Mouse (Mus musculus) lung, adult 2 months (tissue): ENCODE data around the gene Il4. TPM values are rescaled to one million over a fixed set of nuclear protein-coding genes. Genes with fewer than 3 reads are reported as not detected.

ENCODE experiments used
- DNase-seq: peaks from one replicate; pipeline ENCODE4 v3.0.0; 2022
- H3K4me1 ChIP-seq: fragments of 200-500 bp; 2 replicates; pipeline ENCODE4 v1.6.1; 2011; ENCODE audit warnings: low read length; ENCODE audit not compliant: control insufficient read depth, insufficient read depth
- H3K4me3 ChIP-seq: fragments of 200-500 bp; replicated peaks from 2 replicates; pipeline ENCODE3; 2011; ENCODE audit warnings: low read depth, mild to moderate bottlenecking, control low read depth, low read length; ENCODE audit errors: extremely low read depth
- CTCF ChIP-seq: fragments of 200-500 bp; IDR thresholded peaks from 2 replicates; pipeline ENCODE4 v1.5.1; 2011; ENCODE audit warnings: mild to moderate bottlenecking, low read length, control low read depth; ENCODE audit not compliant: insufficient read depth
- POLR2A ChIP-seq: fragments of 200-500 bp; IDR thresholded peaks from 2 replicates; pipeline ENCODE4 v1.6.1; 2011; ENCODE audit warnings: low read depth, mild to moderate bottlenecking, control low read depth, low read length, borderline replicate concordance; ENCODE audit errors: extremely low read depth
- WGBS: fragments of 180-500 bp; shearing (Covaris S2); methylation state at CpG from one replicate; pipeline ENCODE4 v1.1.7; 2018; 5-methylcytosine and 5-hydroxymethylcytosine counted together
- polyA plus RNA-seq: library from polyadenylated mRNA; depleted of rRNA; stranded (reverse); fragments of >200 nt; gene quantifications from 2 replicates; pipeline ENCODE4 v1.2.3, GENCODE M21; 2012

The Il4 gene
- polyA plus RNA-seq, 1 experiment: not detected

GRCm38 (mm10) chr11:53626802-53627373, 8.4 kb upstream of the Il4 start:
- Histone ChIP-seq H3K4me1 (no peaks in the 10 kb centered on the region), H3K4me3 (no peak overlapping the region)
- no peak for DNase-seq
- WGBS: 81% methylated on average over 17 of the region's 17 CpGs
- TF ChIP-seq POLR2A (no peak), CTCF (no peak)

- TF ChIP-seq POLR2A (no peak), CTCF (no peak)
- WGBS: 96% methylated on average over 2 of the region's 2 CpGs
- Histone ChIP-seq H3K4me3 (no peak overlapping the region), H3K4me1 (no peaks in the 10 kb centered on the region)
- no peak for DNase-seq
Measured at GRCm38 (mm10) chr11:53624124-53624523, 5.7 kb upstream of the Il4 start.

- no peak for DNase-seq
- no peak overlapping the region for H3K4me3 ChIP-seq
- WGBS: 74% methylated on average over 9 of the region's 9 CpGs
- no peak for TF ChIP-seq POLR2A
- no peak for TF ChIP-seq CTCF
- no peaks in the 10 kb centered on the region for H3K4me1 ChIP-seq
Measured at GRCm38 (mm10) chr11:53623573-53623972, 5.1 kb upstream of the Il4 start.

- TF ChIP-seq POLR2A (no peak), CTCF (no peak)
- WGBS: 43% methylated on average over 6 of the region's 6 CpGs
- Histone ChIP-seq H3K4me3 (no peak overlapping the region), H3K4me1 (peaks cover under 1% of the 10 kb centered on the region; the same call in 1 of the 2 replicates)
- DNase-seq: no peak
Measured at GRCm38 (mm10) chr11:53622440-53622806, 4.0 kb upstream of the Il4 start.

GRCm38 (mm10) chr11:53621582-53622439, 3.3 kb upstream of the Il4 start:
- DNase-seq: no peak
- Histone ChIP-seq H3K4me3 (no peak overlapping the region), H3K4me1 (peaks cover 4% of the 10 kb centered on the region)
- 84% methylated on average over 11 of the region's 11 CpGs for WGBS
- TF ChIP-seq POLR2A (no peak), CTCF (no peak)

GRCm38 (mm10) chr11:53620094-53620493, 1.6 kb upstream of the Il4 start:
- Histone ChIP-seq H3K4me3 (no peak overlapping the region), H3K4me1 (peaks cover 4% of the 10 kb centered on the region)
- WGBS: 89% methylated on average over 4 of the region's 4 CpGs
- DNase-seq: no peak
- TF ChIP-seq CTCF (no peak), POLR2A (no peak)

- TF ChIP-seq CTCF (no peak), POLR2A (no peak)
- Histone ChIP-seq H3K4me3 (no peak overlapping the region), H3K4me1 (peaks cover 4% of the 10 kb centered on the region)
- 69% methylated on average over 6 of the region's 6 CpGs for WGBS
- no peak for DNase-seq
Measured at GRCm38 (mm10) chr11:53619428-53619827, 959 bp upstream of the Il4 start.

- TF ChIP-seq CTCF (no peak), POLR2A (no peak)
- Histone ChIP-seq H3K4me1 (peaks cover 4% of the 10 kb centered on the region), H3K4me3 (no peak overlapping the region)
- no peak for DNase-seq
- WGBS: 70% methylated on average over 4 of the region's 4 CpGs
Measured at GRCm38 (mm10) chr11:53617562-53618109, 833 bp downstream of the Il4 start.

- no peak overlapping the region for H3K4me3 ChIP-seq
- TF ChIP-seq CTCF: no peak
- no peak for TF ChIP-seq POLR2A
- no peak for DNase-seq
Measured at GRCm38 (mm10) chr11:53616748-53617558, 1.5 kb downstream of the Il4 start.

More at GRCm38 (mm10) chr11:53616748-53617558, 1.5 kb downstream of the Il4 start:
- peaks cover 4% of the 10 kb centered on the region for H3K4me1 ChIP-seq
- WGBS: 53% methylated on average over 8 of the region's 8 CpGs
